Mouse (Mus musculus) retina, adult 2 months (tissue): ENCODE measurements around the gene Minpp1.

Experiments used
- DNase-seq: peaks from one replicate; pipeline ENCODE4 v3.0.0-alpha.2; 2012; ENCODE audit warnings: low read depth, low spot score

Gene Minpp1

DNA sequence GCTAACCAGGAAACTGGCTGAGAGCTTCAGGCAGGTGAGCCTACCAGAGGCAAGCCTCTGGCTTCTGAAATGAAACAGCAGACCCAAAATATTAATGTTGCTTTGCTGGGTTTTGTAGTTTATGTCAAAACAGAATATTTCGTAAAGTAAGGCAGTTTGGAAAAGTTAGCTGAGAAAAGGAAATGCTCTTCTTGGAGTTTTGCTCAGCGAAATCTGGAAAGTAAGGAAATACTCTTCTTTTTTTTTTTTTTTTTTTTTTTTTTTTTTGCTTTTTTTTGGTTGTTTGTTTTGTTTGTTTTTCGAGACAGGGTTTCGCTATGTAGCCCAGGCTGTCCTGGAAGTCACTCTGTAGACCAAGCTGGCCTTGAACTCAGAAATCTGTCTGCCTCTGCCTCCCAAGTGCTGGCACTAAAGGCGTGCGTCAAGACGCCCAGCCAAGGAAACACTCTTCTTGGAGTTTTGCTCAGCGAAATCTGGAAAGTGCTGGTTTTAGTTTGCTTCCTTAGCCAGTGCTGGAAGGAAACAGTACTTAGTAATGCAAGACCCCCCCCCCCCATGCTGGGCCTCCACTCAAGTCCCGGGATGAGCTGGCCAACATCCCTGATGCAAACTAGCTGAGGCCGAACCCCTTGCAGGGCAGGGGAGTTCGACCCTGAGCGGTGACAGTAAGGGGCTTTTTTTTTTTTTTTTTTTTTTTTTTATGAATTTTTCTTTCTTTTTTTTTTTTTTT lies 3.8 kb downstream of the Minpp1 start:
- DNase-seq, result no peak

DNA sequence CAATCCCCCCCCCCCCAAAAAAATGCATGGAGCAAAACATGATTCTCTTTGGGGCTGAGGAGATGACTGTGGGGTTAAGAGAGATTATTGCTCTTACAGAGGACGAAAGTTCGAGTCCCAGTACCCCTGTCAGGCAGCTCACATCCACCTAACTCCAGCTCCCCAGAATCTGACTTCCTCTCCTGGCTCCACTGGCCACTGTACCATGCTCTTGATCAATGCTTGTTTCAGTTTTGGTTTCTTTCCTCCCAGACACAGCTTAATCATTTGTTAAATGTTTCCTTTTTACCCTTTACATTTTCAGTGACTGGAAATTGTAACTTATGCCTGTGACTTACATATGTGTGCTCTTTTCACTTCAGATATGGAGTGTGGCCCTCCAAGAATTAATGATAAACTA lies 5.4 kb downstream of the Minpp1 start:
- no peak for DNase-seq

DNA sequence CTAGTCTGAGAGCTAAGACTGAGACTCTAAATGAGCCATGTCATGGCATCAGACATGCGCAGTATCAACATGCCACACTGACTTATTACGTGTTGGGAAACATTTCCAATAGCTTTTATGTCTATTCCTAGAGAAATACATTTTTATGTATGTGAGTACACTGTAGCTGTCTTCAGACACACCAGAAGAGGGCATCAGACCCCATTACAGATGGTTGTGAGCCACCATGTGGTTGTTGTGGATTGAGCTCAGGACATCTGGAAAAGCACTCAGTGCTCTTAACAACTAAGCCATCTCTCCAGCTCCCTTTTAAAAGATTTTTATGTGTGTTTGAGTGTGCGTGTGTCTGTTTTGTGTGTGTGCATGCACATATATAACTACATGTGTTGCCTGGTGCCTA lies 6.8 kb downstream of the Minpp1 start:
- no peak for DNase-seq

DNA sequence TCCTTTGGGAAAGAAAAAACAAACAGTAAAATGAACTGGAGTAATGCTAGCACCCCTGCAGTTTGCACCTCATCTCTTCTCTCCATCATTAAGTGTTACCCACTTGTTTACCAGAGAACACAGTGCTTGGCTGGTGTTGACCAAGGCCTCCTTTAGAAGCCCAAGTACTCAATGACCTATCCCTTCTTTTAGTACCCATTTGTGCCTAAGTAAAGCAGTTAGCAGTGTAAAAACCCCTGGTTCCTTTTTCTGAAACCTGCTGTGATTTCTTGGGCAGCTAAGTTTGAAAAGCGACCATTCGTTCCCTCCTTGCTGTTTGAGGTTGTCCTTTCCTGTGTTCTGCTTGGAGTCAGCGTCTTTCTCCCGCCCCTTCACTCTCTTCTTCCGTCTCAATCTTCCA lies 7.4 kb downstream of the Minpp1 start:
- DNase-seq, result no peak

DNA sequence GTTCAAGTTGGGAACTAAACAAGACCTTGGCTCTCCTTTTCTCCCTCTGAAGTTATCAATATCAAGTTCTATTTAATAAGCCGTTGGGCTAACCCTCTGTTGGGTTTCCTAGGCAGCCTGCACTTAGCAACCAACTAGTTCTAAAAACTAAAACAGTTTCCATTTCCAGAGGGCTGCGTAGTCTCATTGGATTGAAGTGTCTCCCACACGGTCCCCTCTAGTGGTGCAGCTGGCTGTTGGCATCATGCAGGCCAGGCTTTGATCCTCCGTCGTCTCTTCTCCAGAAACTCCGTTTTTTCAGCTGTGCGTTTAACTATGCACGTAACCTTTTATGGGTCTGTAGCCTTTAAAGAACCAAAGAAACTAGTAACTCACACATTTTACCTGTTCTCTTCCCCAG lies 7.9 kb downstream of the Minpp1 start:
- DNase-seq, result no peak

DNA sequence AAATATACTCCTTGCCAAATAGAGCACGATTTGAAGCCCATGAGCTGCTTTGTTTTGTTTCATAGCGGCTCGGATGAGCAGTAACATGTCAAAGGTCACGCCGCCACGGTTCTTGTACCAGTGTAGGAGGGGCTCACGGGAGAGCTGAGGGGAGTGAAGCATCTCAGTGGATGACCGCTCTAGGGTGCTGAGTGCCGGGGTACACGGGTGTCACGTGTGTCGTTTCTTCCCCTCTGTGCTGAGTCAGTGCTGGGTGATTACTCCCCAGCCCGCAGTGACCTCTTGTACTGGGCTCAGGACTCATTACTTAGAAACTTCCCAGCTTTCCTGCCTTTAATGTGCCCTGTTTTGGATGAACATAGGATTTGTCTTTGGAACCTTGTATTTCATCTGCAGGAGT lies 9.0 kb downstream of the Minpp1 start:
- DNase-seq, result no peak

DNA sequence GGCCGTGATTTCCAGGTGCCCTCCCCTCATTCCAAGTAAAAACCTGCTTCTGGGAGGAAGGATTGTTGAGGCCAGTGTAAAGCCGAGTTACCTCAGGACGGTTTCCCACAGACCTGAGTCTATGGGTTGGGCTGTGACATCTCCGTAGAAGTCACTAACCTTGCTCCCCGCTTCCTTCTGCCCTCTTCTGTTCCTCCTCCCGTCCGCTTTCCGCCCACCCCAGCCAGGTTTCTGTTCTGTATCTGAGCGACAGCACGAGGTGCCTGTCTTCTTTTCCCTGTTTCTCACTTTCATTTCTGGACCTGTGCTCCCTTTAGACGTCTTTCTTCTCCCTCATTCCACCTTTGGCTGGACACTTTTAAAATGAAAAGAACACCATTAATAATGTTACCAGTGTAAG lies 9.5 kb downstream of the Minpp1 start:
- DNase-seq, result no peak

DNA sequence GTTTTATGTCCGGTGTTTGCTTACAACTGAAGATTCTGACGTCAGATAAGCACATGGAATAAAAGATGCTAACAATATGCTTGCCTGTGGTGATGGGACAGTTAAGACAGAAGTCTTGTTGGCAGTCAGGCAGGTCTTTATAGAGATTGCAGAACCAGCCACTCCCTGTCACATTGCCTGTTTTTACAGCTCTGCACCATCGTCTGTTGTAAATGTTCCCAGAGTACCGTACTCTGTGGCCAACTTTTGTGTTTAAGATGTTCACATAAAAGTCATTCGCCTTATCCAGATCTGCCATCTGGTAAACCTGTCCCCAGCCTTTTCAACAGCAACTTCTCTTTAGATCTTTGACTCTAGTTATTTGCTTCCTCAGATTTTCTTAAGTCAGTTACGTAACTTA lies 11.8 kb downstream of the Minpp1 start:
- DNase-seq, result no peak

DNA sequence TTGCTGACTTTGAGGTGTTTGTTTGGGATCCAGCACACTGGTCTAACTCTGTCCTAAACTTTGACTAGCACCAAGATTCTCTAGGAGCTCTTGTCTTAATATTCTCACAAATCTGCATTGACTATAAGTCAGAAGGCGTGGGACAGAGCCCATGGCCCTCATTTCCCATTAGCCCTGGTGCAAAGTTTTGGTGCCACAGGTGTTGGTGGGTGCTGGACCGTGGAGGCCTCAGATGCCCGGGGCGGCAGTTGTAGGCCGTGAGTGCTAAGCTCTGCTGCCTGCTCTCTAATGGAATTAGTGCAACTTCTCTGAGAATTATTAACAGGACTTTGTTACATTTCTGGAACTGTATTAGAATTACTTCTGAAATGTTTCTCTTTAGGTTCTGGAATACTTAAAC lies 12.4 kb downstream of the Minpp1 start:
- DNase-seq, result no peak

DNA sequence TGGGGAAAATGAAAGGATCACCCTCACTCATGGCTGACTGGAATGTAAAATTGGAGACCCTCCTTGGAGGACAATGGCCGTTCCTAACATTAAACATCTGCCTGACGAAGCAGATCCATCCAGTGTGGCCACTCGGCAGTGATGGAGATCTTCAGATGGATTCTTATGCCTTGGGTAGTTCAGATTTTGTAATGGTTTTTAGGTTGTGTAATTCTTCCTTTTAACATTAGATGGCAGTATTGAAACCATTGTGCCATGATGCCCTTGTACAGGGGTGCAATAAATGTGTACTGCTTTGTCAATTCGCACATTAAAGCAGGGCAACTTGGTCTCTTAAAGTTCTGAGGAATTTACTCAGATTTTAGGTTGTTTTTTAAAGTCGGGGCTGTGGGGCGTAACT lies 15.8 kb downstream of the Minpp1 start:
- DNase-seq, result no peak

DNA sequence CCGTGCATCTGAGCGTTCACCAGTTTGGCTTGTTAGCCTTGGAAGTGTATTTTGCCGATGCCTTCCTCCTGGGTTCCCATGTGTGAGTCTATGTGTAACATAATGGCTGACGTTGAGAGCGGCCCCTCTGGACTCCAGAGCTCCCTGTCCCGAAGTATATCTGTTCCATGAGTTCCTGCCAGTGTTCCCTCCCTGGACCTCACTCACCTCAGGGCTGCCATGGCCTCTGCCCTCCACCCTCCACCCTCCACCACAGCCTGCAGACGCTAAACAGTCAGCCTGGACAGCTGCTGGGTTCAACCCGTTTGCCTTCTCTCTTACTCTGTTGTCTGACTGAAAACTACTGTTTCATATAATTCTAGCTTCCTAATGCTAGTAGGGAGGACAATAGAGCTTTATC lies 20.5 kb downstream of the Minpp1 start:
- DNase-seq, result no peak

DNA sequence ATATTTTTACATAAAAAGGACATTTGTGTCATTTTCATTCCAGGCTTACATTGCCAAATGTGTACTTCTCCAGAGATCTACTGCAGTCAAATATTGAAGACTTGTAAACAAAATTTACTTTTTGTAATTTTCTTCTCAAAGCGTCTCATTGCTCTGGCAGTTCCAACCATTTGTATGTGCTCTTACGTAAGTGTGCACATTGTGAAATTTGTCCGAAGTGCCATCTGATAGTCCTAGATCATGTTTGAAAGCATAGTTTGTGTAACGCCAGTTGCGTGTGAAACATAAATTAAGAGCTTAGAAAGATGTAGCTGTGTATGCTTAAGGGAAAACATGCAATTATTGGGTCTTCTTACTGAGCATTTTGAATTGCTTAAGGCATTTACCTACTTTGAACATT lies 20.9 kb downstream of the Minpp1 start:
- no peak for DNase-seq

DNA sequence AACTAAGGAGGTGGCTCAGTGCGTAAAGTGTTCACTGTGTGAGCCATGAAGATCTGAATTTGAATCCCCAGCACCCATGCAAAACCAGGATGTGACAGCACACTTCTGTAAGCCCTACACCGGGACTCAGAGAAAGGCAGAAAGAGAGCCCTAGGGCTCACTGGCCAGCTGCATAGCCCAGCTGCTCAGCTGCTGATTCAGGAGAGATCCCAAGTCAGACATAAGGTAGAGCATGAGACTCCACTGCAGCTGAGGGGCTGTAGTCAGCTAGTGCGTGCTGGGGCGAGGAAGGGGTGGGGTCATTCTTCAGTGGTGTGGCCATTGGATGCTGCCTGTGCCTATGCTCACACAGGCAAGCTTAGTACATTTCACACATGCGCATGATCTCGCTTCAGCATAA lies 21.5 kb downstream of the Minpp1 start:
- DNase-seq, result no peak

DNA sequence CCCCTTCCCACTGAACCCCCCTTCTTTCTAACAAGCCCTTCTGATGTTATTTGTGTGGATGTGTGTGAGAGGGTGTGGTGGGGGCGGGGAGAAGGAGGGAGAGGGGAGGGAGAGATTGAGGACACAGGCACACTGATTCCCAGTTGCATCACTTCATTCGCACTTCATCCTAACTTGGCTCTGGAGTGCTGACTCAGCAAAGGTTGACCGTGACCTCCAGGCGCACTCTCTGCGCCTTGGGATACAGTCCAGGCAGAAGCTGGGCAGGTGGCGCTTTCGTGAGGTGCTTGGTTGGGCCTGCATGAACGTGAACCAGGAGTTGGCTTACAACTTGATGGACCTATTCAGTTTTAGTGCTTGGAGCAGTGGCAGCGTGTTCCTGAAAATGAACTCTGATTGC lies 22.0 kb downstream of the Minpp1 start:
- DNase-seq, result no peak

DNA sequence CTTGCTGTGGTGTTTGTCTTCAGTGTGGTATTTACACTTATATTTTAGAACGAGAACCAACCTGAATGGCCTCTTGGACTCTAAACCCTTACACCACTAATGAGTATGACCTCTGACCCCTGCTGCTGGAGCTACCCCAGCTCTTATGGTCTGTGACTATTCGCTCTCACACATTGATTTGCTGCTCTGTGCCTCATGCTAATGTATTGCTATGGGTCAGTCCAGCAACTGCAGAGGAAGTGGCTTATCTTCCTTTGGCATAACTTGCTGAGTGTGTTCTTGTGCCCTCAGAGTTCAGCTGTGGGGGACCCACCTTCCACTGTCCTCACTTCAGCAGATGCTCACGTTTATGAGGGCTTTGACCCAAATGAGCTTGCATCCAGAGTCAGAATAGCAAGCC lies 24.7 kb downstream of the Minpp1 start:
- no peak for DNase-seq

DNA sequence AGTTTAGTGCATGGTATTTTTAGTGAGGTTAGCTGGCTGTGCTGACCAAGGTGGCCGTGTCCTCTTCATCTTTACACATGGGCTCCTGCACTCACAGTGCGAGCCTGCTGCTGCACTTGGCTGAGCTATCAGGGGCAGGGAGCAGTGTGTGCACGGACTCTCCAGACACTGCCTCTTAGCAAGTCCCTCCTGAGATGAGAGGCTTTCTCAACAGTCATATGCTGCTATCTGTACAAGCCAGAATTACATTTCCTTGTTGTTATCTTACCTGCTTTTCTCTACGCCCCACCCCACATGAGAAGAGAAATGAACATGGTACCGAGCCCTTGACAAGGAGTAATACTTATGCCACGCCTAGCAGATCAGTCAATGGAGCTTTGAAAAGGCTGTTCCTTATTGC lies 25.4 kb downstream of the Minpp1 start:
- no peak for DNase-seq

DNA sequence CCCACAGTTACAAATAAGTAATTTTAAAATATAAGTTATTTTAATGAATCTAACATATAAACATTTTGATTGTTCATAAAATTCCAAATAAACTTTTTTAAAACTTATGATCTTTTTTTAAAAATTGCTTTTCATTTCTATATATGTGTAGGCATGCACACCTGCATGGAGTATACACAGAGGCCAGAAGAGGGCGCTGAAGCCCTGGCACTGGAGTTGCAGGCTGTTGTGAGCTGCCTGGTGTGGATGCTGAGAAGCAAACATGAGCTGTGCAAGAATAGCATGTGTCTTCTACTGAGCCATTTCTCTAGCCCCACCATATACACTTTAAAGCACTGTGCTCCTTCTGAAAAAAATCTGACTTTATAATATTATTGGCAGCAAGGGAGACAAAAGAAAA lies 26.9 kb downstream of the Minpp1 start:
- DNase-seq, result no peak

DNA sequence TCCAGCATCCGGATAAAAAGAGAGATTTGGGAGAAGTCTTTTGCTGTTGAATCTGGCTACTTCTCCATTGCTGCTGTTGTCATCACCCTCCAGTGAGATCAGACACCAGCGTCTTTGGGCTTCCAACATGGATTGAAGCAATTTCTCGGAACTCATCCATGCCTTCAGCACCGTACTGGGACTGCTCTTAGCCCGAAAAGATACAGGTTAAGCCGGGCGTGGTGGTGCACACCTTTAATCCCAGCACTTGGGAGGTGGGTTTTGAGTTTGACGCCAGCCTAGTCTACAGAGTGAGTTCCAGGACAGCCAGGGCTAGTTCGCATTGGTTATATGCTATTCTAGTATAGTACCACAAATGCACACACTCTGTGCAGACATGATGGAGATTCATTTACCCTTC lies 31.0 kb downstream of the Minpp1 start:
- DNase-seq, result no peak

DNA sequence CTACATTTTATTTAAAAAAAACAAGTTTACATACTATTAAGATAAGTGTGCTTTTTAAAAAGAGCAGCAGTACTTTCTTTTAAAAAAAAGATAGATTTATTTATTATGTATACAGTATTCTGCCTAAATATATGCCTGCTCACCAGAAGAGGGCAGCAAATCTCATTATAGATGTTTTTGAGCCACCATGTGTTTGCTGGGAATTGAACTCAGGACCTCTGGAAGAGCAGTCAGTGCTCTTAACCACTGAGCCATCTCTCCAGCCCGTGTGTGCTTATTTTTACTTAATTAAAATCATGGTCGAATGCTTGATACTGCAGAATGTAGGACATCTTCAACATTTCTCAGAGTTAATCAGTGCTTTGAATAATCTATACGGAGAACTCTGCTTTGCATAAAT lies 35.9 kb downstream of the Minpp1 start:
- DNase-seq, result no peak

DNA sequence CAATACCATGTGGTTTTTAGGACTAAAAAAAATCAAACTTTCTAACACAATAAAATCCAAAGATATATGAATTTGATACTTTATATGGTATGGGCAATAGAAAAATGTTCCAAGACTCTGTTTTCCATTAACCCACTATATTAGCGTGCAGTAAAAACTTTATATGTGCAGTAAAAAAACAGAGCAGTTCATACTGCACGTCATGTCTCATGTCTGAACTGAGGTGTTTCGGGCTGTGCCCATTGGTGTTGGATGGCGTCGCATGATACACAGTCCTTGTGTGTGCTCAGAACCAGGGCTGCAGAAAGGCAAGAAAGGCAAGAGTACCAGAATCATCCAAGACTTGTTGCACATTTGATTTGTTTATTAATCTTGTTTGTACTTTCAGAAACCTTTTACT lies 36.7 kb downstream of the Minpp1 start:
- no peak for DNase-seq

DNA sequence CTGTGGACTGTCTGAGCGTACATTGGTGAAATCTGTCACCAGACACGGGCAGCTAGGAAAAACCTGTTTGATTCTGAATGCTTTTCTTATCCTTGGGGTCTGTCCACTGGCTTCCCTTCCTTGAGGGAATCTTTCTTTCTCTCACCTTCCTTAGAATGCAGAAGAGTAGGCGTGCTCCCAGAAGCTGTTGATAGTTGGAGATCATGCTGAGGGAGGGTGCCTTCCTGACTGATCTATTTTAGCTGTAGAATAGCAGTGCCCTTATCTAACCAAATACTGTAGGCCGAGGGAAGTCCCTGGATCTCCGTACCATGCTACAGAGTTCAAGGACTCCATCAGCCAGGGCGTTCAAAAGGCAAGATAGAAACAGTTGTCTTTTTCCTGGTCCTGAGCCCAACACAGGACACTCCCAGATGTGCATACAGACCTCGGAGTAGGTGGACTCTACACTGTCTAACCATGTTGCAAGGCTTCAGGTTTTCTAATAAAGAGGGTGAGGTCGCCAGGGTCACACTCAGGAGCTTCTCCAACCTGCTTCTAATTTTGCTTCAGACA lies 37.3 kb downstream of the Minpp1 start:
- no peak for DNase-seq

DNA sequence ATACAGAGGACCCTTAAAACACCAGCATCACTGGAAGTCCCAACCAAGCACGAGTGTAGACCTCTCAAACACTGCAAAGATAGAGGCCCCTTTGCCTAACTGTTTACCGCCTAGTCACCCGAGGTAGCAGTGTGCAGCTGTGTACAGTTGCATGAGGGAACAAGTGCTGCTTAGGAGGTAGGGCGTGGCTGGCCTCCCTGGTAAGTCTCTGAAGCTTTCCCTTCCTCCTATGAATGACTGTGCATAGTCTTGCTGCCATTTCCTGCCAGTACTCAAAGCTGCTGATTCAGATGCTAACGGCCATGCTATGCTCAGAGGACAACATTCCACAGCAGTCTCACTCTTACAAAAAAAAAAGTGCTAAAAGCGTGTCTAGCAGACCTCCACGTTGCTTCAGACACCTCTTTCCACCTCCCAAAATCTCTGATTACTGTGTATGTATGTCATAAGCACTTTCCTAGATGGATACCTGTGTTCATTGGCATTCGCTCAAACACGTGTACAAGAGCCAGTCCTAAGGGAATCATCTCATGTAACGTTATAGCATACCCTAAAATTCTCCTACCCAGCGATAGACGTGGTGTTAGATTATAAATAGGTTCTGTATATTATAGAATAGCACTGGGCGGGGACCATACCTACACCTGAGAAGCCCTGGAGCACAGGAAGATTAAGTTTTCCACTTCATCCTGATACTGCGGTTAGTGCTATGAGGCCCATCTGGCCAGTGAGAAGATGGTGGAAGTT lies 38.4 kb downstream of the Minpp1 start:
- DNase-seq, result no peak

DNA sequence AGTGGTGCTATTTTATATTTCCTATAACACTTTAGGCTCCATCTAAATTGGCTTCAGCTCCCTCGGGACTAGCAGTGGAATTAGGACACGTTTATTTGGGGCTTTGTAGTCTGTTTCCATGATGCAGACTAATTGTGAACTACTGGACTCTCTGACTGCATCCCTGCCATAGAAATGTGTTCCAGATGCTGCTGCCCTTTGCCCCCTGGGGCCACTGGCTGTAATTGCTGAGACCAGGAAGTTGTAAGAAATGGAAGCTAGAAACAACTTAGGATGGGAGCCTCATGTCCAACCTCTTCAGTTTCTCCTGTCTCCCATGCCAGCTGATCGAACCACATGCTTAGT lies 38.9 kb downstream of the Minpp1 start:
- no peak for DNase-seq
